Mouse (Mus musculus): ENCODE measurements around the gene Zfp773.

The Zfp773 gene

DNA sequence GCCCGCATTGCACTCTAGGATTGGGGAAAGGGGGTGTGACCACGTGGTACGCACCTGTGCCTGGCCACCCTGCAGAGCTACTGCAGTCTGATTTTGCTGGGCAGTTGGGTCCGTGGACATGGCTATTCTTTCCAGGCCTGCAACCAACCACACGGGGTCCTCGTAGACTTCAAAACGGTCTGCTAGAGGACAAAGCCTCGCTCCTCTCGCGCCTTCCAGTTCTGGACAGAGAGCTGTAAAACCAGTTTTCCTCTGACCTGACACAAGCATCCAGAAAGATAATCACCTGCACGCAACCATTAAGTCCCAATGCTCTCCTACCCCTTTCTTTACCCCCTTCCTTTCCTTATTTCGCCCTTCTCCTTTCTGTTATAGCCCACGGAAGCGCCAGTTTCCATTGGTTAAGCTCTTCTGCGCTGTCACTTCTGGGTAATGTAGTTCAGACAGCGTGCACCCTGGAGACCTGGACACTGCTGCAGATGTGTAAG is at the start of gene Zfp773:
Gene Zfp773 (minus strand): TSS at position 377 of the 488 bp plus-strand sequence.
- 2% methylated on average over 16 of the region's 16 CpGs for WGBS

- 95% methylated on average over 1 of the region's 1 CpGs for WGBS
Observed at GRCm38 (mm10) chr7:7185897-7186296, 49.3 kb upstream of the Zfp773 start.

- WGBS = under 1% methylated on average over 26 of the region's 26 CpGs
Observed at GRCm38 (mm10) chr7:7171227-7172147, 34.9 kb upstream of the Zfp773 start, which contains the start of gene Zfp418. Gene Zfp418, plus strand, starts transcription at chr7:7171330.

DNA sequence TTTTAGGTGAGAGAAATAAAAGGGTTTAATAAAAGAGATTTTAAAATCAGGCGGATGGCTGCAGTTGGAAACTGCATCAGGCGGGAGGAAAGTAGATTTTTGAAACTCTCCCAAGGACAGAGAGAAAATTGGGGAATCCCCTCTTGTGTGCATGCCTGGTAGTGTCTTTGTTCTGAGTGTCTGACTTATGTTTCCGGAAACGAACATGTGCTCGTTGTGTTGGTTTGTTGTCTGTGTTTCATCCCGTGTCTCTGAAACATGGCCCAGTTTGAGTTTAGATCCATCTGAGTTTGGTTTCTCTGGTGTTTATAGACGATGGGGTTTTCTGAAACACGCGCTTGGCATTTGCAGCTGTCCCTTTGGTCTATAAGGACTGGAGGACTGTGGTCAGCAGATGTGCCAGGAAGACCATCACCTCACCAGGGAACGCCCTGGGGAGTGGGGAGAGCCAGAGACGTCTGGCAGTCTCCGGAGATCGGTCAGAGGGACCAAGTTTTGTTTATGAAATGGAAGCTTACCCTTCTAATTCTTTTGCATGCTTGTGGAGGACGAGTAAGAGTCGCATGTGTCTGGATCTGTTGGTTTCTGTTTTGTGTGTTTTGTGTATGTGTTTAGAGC is 9.5 kb upstream of the Zfp773 start:
- 90% methylated on average over 15 of the region's 15 CpGs for WGBS

- whole genome bisulfite sequencing = 94% methylated on average over 1 of the region's 1 CpGs
Observed at GRCm38 (mm10) chr7:7144215-7144614, 7.7 kb upstream of the Zfp773 start.

DNA sequence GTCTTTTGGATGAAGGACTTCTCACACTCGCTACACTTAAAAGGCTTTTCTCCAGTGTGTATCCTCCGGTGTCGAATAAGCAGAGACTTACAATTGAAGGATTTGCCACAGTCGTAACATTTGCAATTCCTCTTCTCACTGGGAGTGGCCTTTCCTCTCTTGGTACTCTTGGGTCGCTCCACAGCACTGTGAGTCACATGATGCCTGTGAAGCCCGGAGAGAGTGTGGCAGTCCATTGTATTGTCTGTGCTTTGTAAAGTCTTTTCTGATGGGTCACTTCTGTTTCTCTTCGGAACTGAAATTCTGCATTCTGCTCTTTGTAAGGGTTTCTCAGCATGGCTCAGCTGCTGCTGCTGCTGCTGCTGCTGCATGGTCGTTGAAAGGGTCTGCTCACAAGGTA is 3.8 kb downstream of the Zfp773 start:
- WGBS = 66% methylated on average over 8 of the region's 8 CpGs

- whole genome bisulfite sequencing = 95% methylated on average over 15 of the region's 15 CpGs
Observed at GRCm38 (mm10) chr7:7130491-7131124, 5.9 kb downstream of the Zfp773 start.

GRCm38 (mm10) chr7:7121602-7121980 is 15.0 kb downstream of the Zfp773 start:
- 49% methylated on average over 6 of the region's 6 CpGs for WGBS

DNA sequence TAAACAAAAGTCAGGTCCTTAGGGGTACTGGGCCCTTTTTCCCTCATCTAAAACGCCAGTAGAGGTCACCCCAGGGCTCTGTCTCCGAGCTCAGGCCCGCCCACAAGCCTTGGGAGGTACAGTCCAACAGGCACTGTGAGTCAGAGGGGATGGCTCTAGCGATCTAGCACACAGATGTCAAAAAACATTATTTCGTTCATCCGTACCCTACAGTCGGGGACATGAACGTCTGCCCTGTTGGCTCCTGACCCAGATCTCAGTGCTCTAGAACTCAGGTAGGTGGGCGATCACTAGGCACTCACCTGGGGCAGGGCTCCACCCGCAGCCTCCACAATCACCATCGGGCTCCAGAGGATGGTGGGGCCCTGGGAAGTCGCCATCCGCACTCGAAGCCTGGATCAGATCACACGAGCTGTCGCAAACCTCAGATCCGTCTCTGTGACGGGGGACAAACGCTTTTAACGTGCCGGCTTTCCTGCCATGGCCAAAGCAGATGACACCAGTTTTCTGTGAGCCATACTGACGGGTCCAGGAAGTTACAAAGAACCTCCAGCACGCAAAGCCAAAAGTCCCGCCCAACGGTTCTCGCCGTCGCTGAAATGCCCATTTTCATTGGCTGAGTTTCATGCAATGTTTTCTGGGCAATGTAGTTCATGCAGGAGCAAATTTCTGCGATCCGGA is 15.5 kb downstream of the Zfp773 start, which contains the start of gene Zfp954:
Gene Zfp954 (minus strand): TSS at position 568 of the 681 bp plus-strand sequence.
- under 1% methylated on average over 30 of the region's 30 CpGs for WGBS

DNA sequence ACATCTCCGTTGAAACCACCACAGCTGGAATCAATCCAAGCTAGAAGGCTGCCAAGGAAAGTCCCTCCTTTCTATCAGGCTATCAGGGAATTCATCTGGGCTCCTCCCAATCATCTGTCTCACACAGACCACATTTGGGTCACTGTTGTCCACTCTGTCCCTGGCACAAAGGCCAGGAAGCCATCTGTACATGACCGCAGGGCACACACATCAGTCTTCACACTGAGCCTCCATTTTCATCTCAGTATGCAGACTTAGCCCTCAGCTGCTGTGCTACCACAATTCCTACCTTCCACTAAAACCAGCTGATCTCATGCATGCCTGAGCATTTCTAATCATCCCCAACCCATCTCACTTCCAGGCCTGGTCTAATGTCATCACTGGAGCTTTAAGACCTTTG is 18.1 kb downstream of the Zfp773 start:
- 73% methylated on average over 2 of the region's 2 CpGs for WGBS

GRCm38 (mm10) chr7:7108501-7108900 is 28.1 kb downstream of the Zfp773 start:
- 94% methylated on average over 7 of the region's 7 CpGs for WGBS

Data from cerebral cortex, adult 2 months (tissue).